Mouse (Mus musculus) heart, postnatal 25 days (tissue): ENCODE measurements around the gene Kat6b. TPM values are rescaled to one million over a fixed set of nuclear protein-coding genes. Genes with fewer than 3 reads are reported as not detected.
A peak's percentile ranks its signal among the peaks of the same experiment; 100 is the strongest.
"Not testable (repeated sequence)": the region's sequence is repeated elsewhere in the genome, so short reads cannot be mapped to it uniquely, and the experiment has no call there.

ENCODE experiments used
- DNase-seq: peaks from one replicate; pipeline ENCODE4 v3.0.0; 2022; ENCODE audit warnings: low spot score
- intact Hi-C: fragments of 180-260 bp; cut with DNase I; formaldehyde crosslinking; loops from one replicate; pipeline ENCODE4 v1.15.1; 2025
- total RNA-seq, 2 experiments: library from RNA; stranded (reverse); gene quantifications; 2 replicates each; pipeline ENCODE4 v1.2.3; 2021

Gene Kat6b
- total RNA-seq, 2 experiments from 2014 or later, result 28.1 to 32.6 TPM

DNA sequence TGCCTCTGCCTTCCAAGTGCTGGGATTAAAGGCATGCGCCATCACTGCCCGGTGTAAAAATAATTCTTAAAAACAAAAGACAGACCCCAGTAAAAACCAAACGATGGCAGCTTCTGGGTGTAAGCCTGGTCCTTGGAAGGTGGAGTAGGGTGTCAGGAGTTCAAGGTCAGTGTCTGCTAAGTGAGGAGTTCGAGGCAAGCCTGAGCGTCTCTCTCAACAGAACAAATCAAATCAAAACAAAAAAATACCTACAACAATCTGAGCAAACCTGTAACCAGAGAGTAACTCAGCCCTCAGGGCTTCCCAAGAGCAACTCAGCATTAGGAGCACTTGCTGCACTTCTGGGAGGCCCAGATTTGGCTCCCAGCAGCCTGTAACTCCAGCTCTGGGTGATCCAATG lies 1.0 kb upstream of the Kat6b start:
- no peak for DNase-seq
- intact Hi-C loops, result no loop called here

DNA sequence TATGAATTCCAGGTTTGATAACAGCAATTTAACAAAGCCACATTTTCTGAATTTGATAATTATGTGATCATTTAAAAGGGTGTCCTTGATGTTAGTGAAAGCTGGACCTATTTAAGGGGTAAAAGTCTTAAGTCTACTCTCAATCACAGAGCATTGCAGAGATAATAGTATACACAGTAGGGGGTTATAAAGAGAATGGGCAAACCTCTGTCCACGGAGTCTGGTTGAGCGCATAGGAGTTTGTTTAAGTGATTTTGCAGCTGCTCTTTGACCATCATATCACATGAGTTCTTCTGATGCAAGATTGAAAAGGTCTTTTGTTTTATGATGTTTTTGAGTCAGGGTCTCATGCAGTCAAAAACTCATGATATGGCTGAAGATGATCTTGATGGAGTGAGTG lies 3.0 kb downstream of the Kat6b start:
- no peak for DNase-seq
- intact Hi-C loops, result no loop called here

DNA sequence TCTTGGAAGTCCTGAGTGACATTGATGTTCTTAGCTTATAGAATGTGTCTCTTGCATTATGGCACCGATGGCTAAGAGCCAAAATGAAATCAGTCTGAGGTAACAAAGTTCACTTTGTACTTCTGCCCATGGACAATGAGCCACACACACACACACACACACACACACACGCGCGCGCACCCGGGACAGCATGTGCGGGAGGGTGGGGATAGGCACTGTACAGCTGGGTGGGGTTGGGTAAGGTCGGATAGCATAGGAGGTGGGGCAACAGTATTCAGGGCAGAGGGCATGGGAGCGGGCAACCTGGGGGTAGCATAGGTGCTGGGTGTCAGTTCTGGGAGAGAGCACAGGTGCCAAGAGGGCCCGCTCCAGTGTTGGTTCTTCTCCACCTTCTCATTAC lies 3.5 kb downstream of the Kat6b start:
- DNase-seq, result no peak
- intact Hi-C loops, result no loop called here

DNA sequence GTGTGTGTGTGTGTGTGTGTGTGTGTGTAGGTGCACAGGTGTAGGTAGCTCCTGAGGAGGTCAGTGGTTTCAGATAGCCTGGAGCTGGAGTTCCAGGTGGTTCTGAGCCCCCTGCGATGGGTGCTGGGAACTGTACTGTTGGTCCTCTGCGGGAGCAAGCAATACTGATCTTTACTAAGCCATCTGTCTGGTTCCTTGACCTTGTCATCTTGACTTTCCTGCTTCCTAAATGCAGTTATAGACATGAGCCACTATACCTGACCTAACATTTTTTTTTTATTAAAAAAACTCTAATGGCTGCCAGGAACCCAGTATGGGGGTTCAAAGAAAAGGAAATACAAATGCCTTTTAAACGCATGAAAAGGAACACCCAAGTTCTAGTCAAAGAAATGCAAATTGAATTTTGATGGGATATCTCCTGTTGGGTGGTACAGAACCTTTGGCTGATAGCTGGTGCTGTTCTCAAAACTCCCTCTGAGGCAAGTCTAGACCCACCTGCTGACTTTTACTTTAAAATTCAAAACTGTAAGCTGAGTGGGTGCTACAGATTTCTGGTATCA lies 4.8 kb downstream of the Kat6b start:
- intact Hi-C loops, result no loop called here
- DNase-seq, result no peak

DNA sequence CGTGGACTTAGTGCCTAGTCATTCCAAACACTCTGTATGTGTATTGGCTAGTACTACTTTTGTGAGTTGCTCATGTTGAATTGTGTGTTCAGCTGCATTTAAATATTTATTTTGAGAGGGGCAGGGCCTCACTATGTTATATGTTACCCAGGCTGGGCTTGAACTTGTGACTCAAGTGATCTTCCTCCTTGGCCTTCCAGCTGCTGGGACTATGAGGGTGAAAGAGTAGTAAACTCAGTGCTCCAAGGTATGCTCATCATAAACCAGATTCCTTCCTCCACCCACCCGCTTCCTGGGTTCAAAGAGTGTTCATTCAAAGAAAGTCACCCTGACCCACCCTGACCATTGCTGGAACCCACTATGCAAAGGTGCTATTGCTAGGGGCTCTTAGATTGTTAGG lies 5.9 kb downstream of the Kat6b start:
- DNase-seq, intact Hi-C loops: not testable (repeated sequence)

DNA sequence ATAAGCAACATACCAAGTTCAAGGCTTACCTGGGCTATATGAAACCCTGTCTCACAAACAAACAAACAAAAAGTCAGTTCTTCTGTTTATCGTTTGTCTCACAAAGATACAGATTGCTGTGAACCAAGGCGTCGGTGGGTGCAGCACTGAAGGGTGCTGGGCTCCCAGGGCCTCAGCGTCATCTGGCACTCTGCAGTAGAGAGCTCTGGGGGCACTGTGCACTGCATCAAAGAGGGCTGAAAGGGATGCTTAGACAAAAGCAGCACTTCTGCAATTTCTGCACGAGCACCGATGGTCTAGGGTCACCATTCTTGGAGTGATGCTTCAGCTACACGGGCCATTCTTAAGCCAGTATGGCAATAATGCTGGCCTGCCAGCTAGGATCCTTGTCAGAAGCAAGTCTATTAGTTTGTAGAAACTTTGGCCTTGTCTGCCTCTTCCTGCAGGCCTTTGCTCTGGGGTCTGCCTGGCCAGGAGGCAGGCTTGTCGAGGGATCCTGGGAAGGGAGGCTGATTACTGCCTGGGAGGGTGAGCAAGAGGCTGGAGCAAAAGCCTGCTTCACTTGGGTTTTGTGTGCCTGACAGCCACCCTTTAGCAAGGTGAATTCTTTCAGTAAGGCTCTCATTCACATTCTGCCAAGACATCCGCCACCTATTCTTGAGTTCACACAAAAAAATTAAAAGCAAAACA lies 7.3 kb downstream of the Kat6b start:
- intact Hi-C loops, DNase-seq: not testable (repeated sequence)

DNA sequence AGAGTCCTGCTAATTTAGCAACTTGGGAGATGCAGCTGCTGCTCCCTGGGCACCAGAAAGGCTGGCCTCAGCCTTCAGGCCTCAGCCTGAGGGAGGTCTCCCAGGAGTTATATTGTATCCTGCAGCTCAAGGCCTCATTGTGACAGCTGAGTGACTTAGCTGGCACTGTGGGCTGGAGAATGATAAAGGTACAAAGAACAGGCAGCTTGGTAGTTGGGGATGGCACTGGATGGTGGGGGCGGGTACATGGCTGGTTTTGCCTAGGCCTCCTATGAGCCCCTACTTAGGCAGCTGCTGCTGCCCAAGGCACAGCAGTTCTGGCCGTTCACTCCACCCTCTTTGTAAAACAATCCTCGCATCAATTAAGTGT lies 7.9 kb downstream of the Kat6b start:
- no peak for DNase-seq
- intact Hi-C loops, result no loop called here

DNA sequence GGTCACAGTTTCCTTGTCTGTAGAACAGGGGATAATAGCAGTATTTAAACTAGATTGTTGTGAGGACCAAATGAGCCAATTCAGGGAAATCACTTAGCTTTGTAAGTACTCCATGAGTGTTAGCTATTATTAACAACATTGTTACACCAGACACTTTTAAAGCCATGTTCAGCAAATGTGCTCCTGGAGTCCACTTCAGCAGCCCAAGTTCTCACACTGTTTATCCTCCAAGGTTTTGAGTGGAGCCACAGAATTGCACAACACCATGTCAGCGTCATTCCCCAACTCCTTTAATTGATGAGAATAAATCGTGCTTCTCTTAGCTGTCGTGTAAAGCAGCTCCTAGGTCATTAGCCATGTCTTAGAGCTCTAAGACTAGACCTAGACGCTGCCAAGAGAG lies 8.9 kb downstream of the Kat6b start:
- DNase-seq, result no peak
- intact Hi-C loops, result no loop called here

DNA sequence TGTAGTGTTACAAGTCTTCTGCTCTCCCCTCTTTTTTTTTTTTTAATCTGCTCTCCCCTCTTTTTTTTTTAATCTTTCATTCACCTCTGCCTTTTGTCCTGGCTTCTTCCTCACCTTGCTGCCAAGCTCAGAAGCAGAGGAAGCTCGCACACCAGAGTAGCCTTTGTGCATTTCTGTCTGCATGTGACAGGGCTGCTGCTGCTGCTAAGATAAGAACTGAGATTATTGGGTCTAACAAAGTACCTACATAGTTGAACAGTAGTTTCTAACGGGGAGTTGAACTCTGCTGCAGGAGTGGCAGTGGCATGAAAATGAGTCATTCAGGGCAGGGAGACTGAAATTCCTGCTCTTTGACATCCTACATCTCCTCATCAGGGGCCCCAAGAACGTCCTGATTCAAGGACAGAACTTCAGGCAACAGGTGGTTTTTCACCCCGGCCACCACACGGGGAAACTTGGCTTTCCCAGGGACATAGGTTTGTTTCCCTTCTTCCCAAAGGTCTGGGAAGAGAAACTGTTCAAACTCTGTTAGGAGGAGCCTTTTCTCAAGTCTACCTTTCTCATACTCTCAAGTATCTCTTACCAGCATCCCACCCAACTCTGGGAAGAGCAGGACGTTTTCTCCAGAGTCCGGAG lies 17.2 kb downstream of the Kat6b start:
- no peak for DNase-seq
- intact Hi-C loops, result loop anchor here (5.0 kb wide), 2 partner anchors 54 to 249 kb away; no protein-coding TSS in a partner anchor

DNA sequence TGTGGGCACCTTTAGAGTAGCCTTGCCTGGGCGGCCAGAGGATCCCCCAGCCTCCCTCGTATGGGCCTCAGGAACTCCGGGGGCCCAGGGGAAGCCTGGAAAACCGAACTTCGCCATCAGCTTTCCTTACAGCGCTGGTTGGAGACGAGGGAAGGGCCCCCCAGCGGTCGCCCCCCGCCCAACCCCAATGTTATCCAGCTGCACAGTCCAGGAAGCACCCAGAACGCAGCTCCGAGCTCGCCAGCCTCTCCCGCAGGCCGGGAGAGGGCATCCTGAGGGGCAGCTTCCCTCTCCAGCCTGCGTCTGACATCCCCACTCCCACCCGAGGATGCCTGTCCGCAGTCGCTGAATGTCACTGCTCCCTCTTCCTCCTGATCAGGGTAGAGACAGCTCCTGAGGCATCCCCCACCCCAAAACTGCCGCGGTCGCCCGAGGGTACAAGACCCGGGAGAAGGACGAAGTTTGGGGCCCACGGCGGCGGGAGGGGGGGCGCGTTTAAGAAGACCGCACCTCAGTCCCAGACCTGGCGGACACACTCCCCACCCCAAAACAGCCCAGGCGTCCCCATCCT lies 17.9 kb downstream of the Kat6b start:
- intact Hi-C loops, result loop anchor here (5.0 kb wide), 2 partner anchors 53 to 248 kb away; no protein-coding TSS in a partner anchor
- DNase-seq, result peak; percentile 8

DNA sequence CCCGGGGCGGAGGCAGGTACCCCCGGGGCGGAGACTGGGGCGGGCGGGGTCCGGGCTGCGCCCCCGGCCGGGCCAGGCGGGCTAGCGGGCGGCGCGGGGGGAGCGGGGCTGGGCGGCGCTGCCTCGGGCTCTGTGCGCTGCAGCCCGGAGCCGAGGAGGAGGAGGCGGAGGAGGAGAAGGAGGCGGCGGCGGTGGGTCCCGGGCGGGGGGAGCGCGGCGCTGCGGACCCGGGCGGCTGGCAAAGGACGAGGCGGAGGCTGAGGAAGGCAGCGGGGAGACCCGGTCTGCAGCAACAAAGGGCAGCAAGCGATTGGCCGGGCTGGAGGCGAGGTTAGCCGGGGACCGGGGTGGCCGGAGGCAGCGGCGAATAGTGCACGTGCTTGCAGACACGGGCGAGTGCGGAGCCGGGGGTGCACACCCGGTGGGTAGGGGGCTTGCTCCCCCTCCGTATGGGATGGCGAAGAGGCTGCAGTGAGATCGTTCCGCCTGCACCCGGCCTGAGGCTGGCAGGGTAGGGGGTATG lies 18.5 kb downstream of the Kat6b start:
- peak; percentile 57 for DNase-seq
- intact Hi-C loops, result loop anchor here (2.0 to 10.0 kb wide), 4 partner anchors 53 to 345 kb away; partner anchors contain the start of gene Comtd1

DNA sequence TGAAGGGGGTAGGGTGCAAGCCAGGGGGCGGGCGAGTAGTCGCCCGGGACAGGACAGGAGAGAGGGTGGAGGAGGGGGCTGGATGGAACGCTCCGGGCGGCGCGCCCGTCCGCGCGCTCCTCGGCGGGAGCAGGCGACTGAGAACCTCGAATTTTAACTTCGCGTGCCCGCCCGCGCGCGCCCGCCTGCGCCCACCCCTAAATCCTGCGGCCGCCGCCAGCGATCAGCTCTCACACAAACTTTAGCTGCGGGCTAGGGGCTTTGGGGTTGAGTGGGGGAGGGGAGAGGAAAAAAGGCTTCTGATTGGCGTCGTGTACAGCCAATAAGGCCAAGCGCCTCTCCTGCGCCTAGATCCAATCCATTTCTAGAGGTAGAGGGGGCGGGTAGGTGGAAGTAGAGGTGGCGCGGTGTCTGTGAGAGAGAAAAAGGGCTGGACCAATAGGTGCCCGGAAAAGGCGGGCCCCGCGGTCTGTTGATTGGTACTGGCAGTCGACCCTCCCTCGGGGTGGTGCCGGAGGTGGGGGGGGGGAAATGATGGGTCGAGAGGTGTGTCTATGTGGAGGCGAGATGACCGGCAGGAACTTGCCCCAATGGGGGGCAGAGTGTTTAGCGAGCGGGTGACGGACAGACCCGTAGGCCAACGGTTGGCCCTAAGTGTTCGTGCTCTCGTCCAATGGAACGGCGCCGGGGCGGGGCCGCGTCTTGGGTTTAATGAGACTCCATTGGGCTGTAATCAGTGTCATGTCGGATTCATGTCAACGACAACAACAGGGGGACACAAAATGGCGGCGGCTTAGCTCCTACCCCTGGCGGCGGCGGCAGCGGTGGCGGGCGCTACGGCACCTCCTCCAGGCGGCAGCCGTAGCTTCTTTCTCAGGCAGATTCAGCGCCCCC lies 19.2 kb downstream of the Kat6b start:
- intact Hi-C loops, result loop anchor here (2.0 to 10.0 kb wide), 2 partner anchors 110 to 344 kb away; partner anchors contain the start of gene Comtd1
- DNase-seq, result peak; percentile 100

DNA sequence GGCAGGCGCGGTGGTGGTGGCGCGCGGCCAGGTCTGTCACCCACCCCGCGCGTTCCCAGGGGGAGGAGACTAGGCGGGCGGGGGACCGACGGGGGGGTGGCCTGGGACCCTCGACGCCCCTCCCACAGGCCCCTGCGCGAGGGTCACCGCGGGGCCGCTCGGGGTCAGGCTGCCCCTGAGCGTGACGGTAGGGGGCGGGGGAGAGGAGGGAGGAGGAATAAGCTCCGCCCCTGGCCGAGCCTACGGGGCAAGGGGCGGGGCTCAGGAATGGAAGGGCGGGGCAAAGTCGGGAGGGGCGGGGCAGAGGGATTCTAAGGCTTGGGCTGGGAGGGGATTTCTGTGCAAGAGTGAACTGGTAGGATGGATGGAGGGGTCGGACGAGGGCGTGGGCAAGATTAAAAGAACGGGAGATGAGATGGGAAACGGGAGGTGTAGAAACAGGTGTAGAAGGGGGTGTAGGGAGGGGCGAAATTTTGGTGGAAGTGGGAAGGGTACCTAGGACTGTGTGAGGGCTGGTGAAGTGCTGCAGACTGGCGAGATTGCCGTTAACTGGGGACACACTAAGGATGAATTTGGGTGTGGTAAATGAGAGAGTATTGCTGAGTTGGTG lies 19.9 kb downstream of the Kat6b start:
- DNase-seq, result peak; percentile 80
- intact Hi-C loops, result loop anchor here (2.0 to 10.0 kb wide), 2 partner anchors 110 to 344 kb away; partner anchors contain the start of gene Comtd1

DNA sequence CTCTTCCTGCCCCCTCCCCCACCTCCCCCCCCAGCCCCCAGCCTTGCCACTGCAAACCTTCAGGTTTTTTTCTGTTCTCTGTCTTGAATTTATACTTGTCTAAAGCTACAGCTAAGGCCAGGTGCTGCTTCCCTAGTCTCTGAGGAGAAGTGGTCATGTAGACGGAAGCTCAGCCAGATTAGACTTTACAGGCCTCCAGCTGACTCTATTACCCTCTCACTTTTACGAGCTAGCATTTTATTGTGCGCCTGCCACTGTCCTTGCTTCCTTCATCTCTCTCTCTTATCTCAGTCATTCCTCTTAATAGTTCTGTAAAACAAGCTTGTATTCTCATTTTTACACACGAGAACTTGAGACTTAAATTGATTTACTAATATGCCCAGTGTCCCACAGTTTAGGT lies 23.8 kb downstream of the Kat6b start:
- intact Hi-C loops, result loop anchor here (10.0 kb wide), 1 partner anchor 340 kb away; the partner anchor contains the start of gene Comtd1

DNA sequence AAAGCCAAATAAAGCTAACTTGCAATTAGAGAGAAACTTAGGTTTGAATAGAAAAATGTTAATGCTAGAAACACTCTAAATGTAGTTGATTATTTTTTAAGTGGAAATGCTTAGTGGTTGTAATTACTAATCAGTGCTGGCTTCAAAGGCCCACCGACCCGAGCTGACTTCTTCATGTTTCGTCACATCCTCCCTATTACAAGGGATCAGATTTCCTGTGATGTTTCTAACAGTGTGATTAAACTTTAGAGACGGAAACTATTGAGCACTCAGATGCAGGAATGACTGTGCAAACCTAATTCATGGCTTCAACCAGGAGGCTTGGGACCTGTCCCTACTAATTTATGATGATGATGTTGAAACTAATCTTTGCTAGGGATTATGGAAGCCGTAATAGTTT lies 25.8 kb downstream of the Kat6b start:
- intact Hi-C loops, result loop anchor here (10.0 kb wide), 1 partner anchor 338 kb away; the partner anchor contains the start of gene Comtd1
- no peak for DNase-seq

More for the DNA sequence above, 23.8 kb downstream of the Kat6b start:
- no peak for DNase-seq

DNA sequence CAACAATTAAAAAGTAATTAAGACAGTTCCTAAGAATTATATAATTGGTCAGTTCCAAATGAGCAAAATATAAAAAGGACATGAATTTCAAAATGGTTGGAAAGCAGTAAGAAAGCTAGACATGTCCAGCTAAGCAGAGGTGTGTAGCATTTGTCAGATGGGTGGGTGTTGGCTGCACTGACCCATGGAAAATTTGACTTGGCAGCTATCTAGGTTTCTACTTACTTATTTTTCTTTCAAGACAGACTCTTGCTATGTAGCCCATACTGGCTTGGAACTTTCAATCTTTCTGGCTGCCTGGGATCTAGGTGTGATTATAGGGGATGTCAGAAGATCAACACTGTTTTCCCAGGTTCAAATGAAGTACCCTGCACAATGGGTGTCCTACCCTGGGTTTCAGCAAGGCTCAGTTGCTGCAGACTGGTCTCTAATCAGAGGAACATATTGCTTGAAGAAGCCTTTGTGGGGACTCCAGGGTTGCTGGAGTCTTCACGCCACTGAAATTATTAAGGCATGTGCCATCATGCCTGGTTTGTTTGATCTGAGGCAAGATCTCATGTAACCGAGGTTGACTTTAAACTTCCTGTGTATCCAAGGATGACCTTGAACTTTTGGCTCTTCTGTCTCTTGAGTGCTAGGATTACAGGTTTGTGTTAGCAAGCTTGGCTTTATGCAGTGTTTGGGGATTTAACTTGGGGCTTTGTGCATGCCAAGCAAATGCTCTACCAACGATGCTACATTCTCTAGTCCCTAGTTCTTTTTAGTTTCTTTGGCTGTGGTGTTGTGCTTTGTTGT lies 28.1 kb downstream of the Kat6b start:
- intact Hi-C loops, result loop anchor here (10.0 kb wide), 1 partner anchor 335 kb away; the partner anchor contains the start of gene Comtd1
- DNase-seq, result no peak

DNA sequence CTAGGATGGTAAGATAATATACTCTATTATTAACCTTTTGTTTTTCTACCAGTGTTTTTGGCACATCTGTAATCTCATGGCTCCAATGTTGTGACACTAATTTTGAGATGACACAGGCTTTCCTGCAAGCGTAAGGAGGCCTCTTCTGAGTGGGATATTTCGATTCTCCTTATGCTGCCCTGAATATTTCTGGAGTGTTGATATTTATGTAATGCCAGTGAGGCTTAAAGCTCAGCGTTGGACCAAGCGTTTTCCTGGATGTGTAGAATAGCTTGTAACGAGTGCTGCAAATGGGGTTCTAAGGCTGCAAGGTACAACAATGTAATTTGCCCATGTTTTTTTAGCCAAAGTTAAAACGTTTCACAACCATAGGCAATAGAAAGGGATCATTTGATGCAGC lies 30.2 kb downstream of the Kat6b start:
- no peak for DNase-seq
- intact Hi-C loops, result no loop called here

DNA sequence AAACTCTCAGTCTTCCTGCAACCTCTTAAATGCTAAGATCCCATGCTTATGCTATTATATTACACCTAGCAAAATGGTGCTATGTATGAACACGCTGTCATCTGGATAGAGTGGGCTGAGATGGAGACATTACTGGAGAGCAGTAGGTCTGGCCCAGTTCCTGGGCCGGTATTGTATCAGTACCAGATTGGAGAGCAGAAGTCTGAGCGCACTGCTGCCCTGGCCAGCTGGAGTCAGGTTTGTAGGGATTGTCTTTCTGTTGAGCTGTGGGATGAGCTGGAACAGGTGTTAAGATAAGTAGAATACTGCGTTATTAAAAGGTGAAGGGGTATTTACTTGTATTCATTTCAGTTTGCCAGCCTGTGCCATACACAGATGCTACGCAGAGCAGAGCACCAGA lies 34.3 kb downstream of the Kat6b start:
- intact Hi-C loops, result no loop called here
- no peak for DNase-seq
